Mouse (Mus musculus) 3T3-L1 (cell line): ENCODE data around the gene Hectd4.
"Not testable (repeated sequence)": the region's sequence is repeated elsewhere in the genome, so short reads cannot be mapped to it uniquely, and the experiment has no call there.

Experiments used
- DNase-seq: peaks from one replicate; pipeline ENCODE4 v3.0.0-alpha.2; 2015; ENCODE audit warnings: low read depth, low spot score

The Hectd4 gene

GRCm38 (mm10) chr5:121284816-121285215 lies 64.8 kb downstream of the Hectd4 start:
- DNase-seq: no peak

GRCm38 (mm10) chr5:121287213-121287612 lies 67.2 kb downstream of the Hectd4 start:
- peak; percentile 19 for DNase-seq

GRCm38 (mm10) chr5:121290289-121290688 lies 70.3 kb downstream of the Hectd4 start:
- DNase-seq: no peak

GRCm38 (mm10) chr5:121292309-121293165 lies 72.5 kb downstream of the Hectd4 start:
- no peak for DNase-seq

GRCm38 (mm10) chr5:121305009-121305408 lies 85.0 kb downstream of the Hectd4 start:
- DNase-seq: no peak

GRCm38 (mm10) chr5:121307620-121308019 lies 87.6 kb downstream of the Hectd4 start:
- no peak for DNase-seq

- DNase-seq: no peak
Observed at GRCm38 (mm10) chr5:121311576-121311975, 91.6 kb downstream of the Hectd4 start.

- DNase-seq: no peak
Observed at GRCm38 (mm10) chr5:121313764-121314474, 93.9 kb downstream of the Hectd4 start.

GRCm38 (mm10) chr5:121326079-121326805 lies 106.2 kb downstream of the Hectd4 start:
- DNase-seq: no peak

GRCm38 (mm10) chr5:121329333-121330058 lies 109.5 kb downstream of the Hectd4 start:
- no peak for DNase-seq

GRCm38 (mm10) chr5:121330154-121330816 lies 110.3 kb downstream of the Hectd4 start:
- DNase-seq: not testable (repeated sequence)

- DNase-seq: no peak
Observed at GRCm38 (mm10) chr5:121331731-121332130, 111.7 kb downstream of the Hectd4 start.

GRCm38 (mm10) chr5:121333976-121334375 lies 114.0 kb downstream of the Hectd4 start:
- no peak for DNase-seq

- no peak for DNase-seq
Observed at GRCm38 (mm10) chr5:121334454-121334853, 114.4 kb downstream of the Hectd4 start.

- DNase-seq: no peak
Observed at GRCm38 (mm10) chr5:121335426-121335825, 115.4 kb downstream of the Hectd4 start.

GRCm38 (mm10) chr5:121336009-121336408 lies 116.0 kb downstream of the Hectd4 start:
- DNase-seq: no peak

- no peak for DNase-seq
Observed at GRCm38 (mm10) chr5:121336776-121337175, 116.8 kb downstream of the Hectd4 start.

GRCm38 (mm10) chr5:121339507-121340230 lies 119.7 kb downstream of the Hectd4 start:
- peak; percentile 83 for DNase-seq

GRCm38 (mm10) chr5:121340965-121341473 lies 121.0 kb downstream of the Hectd4 start:
- DNase-seq: peak; percentile 81

- DNase-seq: no peak
Observed at GRCm38 (mm10) chr5:121342490-121342889, 122.5 kb downstream of the Hectd4 start.
